Mouse (Mus musculus): Measurements from ENCODE around the gene Cldn14.

Gene Cldn14

DNA sequence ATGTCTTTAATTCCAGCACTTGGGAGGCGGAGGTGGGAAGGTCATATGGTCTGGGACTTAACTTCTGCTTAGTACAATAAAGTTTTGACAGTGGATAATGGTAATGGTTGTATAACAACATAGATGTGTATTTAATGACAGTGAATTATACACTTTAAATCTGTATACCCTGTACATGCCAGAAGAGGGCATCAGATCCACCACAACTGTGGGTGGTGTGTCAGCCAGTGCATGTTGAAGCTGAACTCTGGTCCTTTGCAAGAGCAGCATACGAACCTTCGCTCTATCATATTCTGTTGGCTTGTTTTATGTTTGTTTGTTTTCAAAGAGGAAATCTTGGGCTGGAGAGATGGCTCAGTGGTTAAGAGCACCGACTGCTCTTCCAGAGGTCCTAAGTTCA lies 61.2 kb downstream of the Cldn14 start:
- no peak for DNase-seq (ENCODE audit: low spot score in 2 of 2)

GRCm38 (mm10) chr16:93944301-93944700 lies 64.3 kb downstream of the Cldn14 start:
- no peak for DNase-seq (ENCODE audit: low spot score in 2 of 2)

DNA sequence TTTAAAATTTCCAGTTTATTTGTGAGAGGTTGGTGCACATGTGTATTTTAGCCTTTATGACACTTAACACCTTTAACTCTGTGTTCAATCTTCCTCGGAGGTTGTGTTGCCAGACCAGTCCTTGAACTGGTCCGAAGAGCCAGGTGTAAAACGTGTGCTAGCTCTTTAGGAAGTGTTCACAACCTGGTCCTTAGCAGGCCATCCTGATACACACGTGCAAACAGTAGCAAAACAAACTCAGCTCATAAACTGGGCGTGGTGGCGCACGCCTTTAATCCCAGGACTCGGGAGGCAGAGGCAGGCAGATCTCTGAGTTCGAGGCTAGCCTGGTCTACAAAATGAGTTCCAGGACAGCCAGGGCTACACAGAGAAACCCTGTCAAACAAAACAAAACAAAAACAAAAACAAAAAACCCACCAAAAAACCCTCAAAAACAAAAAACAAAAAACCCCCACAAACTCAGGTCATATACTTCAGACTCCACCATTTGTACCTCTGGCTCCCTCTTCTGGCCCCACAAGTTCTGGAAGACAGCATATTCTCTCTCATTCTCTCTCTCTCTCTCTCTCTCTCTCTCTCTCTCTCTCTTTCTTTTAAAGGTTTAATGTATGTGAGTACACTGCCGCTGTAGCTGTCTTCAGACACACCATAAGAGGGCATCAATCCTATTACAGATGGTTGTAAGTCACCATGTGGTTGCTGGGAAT lies 65.7 kb downstream of the Cldn14 start:
- DNase-seq (ENCODE audit: low spot score in 2 of 2): no peak

- no peak for DNase-seq (ENCODE audit: low spot score in 2 of 2)
Measured at GRCm38 (mm10) chr16:93941781-93942567, 66.7 kb downstream of the Cldn14 start.

GRCm38 (mm10) chr16:93939961-93940360 lies 68.7 kb downstream of the Cldn14 start:
- no peak for DNase-seq (ENCODE audit: low spot score in 2 of 2)

- peak; percentile 56 to 86 for DNase-seq (ENCODE audit: low spot score in 2 of 2)
Measured at GRCm38 (mm10) chr16:93938400-93938846, 70.2 kb downstream of the Cldn14 start.

DNA sequence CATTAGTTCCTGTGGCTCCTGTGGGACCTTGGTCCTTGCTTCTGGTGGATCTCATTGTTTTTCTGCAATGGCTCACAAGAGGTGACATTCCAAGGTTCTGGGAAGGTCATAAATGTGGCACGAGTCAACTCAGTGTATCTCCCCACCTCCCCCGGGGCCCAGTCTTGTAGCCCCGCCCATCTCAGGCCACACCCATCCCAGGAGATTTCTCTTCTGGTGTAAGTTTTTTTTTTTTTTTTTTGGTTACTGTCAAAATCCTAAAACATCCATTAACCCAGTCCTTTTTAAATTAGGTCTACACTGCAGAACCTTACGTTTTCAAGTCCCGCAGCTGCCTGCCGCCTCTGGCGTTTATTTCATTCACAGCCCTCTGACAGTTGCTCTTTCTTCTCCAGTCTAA lies 73.6 kb downstream of the Cldn14 start:
- no peak for DNase-seq (ENCODE audit: low spot score in 2 of 2)

DNA sequence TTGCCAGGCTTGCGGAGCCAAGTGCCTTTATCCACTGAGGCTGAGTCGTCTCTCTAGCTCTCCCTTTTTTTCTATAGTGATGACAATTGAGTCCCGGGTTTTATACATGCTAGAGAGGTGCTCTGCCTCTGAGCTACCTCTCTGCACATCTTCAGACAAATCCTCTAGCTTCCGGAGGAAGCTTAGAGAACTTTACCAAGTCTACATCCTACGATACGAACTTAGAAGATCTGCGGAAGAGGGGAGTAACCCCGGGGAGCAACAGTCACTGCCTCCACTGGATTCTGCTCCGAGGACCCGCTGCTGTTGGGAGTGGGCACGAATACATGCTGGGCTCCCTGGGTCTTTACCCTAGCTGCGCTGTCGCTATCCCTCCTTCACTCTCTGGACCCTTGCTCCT lies 74.0 kb downstream of the Cldn14 start:
- DNase-seq (ENCODE audit: low spot score in 2 of 2): no peak

GRCm38 (mm10) chr16:93932185-93933168 lies 76.2 kb downstream of the Cldn14 start:
- no peak for DNase-seq (ENCODE audit: low spot score in 2 of 2)

DNA sequence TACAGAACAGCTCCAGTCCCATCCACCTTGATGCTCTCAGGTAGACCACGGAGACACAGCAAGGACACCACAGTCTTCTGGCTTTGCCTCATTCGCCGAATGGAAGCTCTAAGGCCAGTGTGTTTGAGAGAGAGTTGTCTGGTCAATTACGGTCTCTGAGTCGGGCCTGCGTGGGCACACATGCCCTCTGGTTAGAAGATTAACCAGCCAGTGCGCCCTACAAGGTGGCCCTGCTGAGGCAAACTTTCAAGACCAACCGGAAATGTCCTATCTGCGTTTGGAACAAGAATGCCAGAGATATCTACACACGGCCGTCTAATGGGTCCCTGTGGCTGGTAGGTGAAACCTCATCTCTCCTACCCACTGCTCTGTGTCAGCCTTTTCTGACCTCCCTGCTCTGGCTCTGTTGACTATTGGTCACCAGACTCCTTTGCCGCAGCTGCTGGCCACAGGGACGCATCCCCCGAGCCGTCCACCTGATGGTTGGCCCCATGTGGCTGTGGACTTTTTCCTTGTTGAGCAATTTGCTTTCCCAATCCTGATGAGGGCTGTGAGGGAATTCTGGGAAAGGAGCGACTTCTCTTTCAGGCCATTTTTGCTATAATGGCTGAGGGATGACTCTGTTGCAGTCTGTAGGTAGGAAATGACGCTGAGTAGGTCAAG lies 79.1 kb downstream of the Cldn14 start:
- DNase-seq (ENCODE audit: low spot score in 2 of 2): no peak

GRCm38 (mm10) chr16:93925684-93926247 lies 82.9 kb downstream of the Cldn14 start:
- DNase-seq (ENCODE audit: low spot score in 2 of 2): no peak

GRCm38 (mm10) chr16:93923788-93924187 lies 84.8 kb downstream of the Cldn14 start:
- DNase-seq (ENCODE audit: low spot score in 2 of 2): no peak

DNA sequence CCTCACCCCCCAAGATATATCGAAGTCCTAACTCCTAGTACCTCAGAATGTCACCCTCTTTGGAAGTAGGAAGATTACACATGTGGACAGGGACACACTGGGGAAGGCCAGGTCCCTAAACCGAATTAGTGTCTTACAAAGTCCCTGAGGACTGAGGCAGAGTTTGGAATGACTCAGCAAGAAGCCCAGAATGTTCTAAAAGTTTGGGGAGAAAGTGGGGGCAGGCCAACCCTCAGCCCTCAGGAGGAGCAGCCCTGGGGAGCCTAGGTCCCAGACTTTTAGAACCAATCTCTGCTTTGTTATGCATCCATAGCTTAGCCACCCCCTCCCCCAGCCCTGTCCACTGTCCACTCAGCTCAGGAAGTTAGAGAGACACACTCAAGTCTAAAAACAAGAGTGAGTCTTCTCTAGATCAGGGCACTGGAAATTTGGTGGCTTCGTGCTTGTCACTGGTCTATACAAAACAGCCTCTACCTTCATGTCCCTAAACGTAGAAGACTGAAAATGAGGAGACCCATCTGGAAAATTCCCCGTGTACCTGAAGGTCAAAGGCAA lies 85.7 kb downstream of the Cldn14 start:
- no peak for DNase-seq (ENCODE audit: low spot score in 2 of 2)

GRCm38 (mm10) chr16:93920673-93921072 lies 88.0 kb downstream of the Cldn14 start:
- no peak for DNase-seq (ENCODE audit: low spot score in 2 of 2)

DNA sequence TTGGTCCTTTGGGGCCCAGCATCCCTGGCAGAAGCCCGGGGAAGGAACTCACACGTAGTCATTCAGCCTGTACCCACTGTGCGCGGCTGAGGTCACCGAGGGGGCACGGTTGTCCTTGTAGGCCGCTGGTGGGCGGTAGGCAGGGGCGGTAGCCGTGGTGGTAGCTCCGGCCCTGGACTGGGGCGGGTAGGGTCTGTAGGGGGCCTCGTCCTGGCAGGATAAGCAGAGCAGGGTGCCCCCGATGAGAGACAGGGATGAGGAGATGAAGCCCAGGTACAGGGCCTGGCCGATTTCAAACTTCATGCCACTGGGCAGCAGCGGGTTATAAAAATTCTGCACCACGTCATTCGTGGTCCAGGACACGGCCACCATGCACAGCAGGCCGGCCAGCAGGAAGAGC lies 89.4 kb downstream of the Cldn14 start:
- DNase-seq (ENCODE audit: low spot score in 2 of 2): no peak

GRCm38 (mm10) chr16:93918679-93919060 lies 90.0 kb downstream of the Cldn14 start:
- no peak for DNase-seq (ENCODE audit: low spot score in 2 of 2)

- peak; percentile 80 to 89 for DNase-seq (ENCODE audit: low spot score in 2 of 2)
Measured at GRCm38 (mm10) chr16:93917712-93918678, 90.6 kb downstream of the Cldn14 start.

- DNase-seq (ENCODE audit: low spot score in 2 of 2): peak in 1 of 2 experiments; percentile 59
Measured at GRCm38 (mm10) chr16:93915338-93915849, 93.2 kb downstream of the Cldn14 start.

DNA sequence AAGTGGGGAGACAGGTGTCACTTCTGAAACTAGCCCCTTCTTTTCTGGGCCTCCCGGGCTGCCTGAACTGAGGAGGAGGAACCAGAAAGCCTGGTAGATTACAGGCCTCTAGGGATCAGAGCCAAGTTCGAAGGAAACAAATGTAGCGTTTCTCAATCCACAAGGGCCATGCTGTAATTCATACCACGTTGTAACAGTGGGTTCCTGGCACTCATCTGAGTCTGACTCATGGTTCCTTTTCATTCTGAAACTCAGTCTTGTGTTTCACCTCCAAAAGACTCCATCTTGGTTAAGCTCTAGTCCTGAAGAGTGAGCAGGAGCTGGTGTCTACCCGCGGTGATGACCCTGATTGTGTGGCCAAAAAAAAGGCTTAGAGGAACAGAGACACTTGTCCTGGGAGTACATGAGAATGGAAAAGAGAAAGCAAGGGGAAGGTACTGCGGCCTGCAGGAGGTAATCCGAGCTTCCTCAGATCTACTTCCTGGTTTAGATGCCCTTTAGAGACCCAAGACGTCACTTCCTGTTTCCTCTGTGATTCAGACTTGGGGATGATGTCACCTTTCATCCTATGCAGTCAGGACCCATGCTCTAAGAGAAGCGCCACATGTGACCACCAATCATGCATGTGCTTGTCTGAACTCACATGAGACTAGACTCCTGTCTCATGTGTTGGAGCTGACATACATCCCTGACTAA lies 94.6 kb downstream of the Cldn14 start:
- DNase-seq (ENCODE audit: low spot score in 2 of 2): no peak

Measured in right cerebral cortex, postnatal 10 days (tissue).